Mouse (Mus musculus) liver, postnatal 0 days (tissue): Measurements from ENCODE around the gene Gm8332. TPM values are rescaled to one million over a fixed set of nuclear protein-coding genes. Genes with fewer than 3 reads are reported as not detected.
"Not testable (repeated sequence)": the region's sequence is repeated elsewhere in the genome, so short reads cannot be mapped to it uniquely, and the experiment has no call there.

Source experiments
- ATAC-seq: fragments of 200-750 bp; cut with Nextera tagmentation; 2 replicates; pipeline ENCODE4 v1.8.0; 2017; ENCODE audit warnings: mild to moderate bottlenecking, moderate library complexity
- DNase-seq: peaks from one replicate; pipeline ENCODE4 v3.0.0-alpha.2; 2016
- H3K27ac ChIP-seq: fragments of 300-500 bp; sonication (generic); 2 replicates; pipeline ENCODE4 v1.5.1; 2014; ENCODE audit warnings: antibody characterized with exemption, moderate library complexity, mild to moderate bottlenecking, low read depth
- H3K27me3 ChIP-seq: fragments of 300-500 bp; sonication (generic); 2 replicates; pipeline ENCODE4 v1.6.1; 2014; ENCODE audit warnings: low read length, control low read depth, mixed read lengths; ENCODE audit not compliant: insufficient read depth
- H3K36me3 ChIP-seq: fragments of 300-500 bp; sonication (generic); replicated peaks from 2 replicates; pipeline ENCODE4 v1.6.1; 2014; ENCODE audit warnings: mild to moderate bottlenecking, control low read depth, low read length, moderate library complexity, mixed read lengths; ENCODE audit not compliant: insufficient read depth
- H3K4me1 ChIP-seq: fragments of 300-500 bp; sonication (generic); 2 replicates; pipeline ENCODE4 v1.6.1; 2014; ENCODE audit warnings: antibody characterized with exemption, mild to moderate bottlenecking, control low read depth; ENCODE audit not compliant: insufficient read depth
- H3K4me2 ChIP-seq: fragments of 300-500 bp; sonication (generic); 2 replicates; pipeline ENCODE4 v1.6.1; 2014; ENCODE audit warnings: low read depth, mild to moderate bottlenecking, low read length, moderate library complexity, mixed read lengths
- H3K4me3 ChIP-seq: fragments of 300-500 bp; sonication (generic); 2 replicates; pipeline ENCODE4 v1.5.1; 2014; ENCODE audit warnings: low read depth, low read length
- H3K9ac ChIP-seq: fragments of 300-500 bp; sonication (generic); replicated peaks from 2 replicates; pipeline ENCODE4 v1.6.1; 2014; ENCODE audit warnings: mild to moderate bottlenecking, moderate library complexity
- H3K9me3 ChIP-seq: fragments of 300-500 bp; sonication (generic); 2 replicates; pipeline ENCODE4 v1.6.1; 2016; ENCODE audit warnings: mild to moderate bottlenecking, control low read depth, low read length, mixed read lengths
- CTCF ChIP-seq: sonication (generic); IDR thresholded peaks from 2 replicates; pipeline ENCODE4 v1.5.1; 2016; ENCODE audit warnings: antibody characterized with exemption, low read depth
- EP300 ChIP-seq: IDR thresholded peaks from 2 replicates; pipeline ENCODE4 v1.6.1; 2016; ENCODE audit warnings: antibody characterized with exemption, low read depth, mild to moderate bottlenecking
- WGBS: fragments of 180-500 bp; shearing (Covaris S2); extraction: QIAGEN DNeasy Blood & Tissue Kit; methylation state at CpG from one replicate; pipeline ENCODE4 v1.1.7; 2014; ENCODE audit not compliant: insufficient replicate concordance; 5-methylcytosine and 5-hydroxymethylcytosine counted together
- polyA plus RNA-seq: library from polyadenylated mRNA; unstranded; fragments of >200 nt; fragmentation: Nextera tagmentation; extraction: Ambion mirVana; gene quantifications from 2 replicates; pipeline ENCODE4 v1.2.1, GENCODE M21; 2015

The Gm8332 gene
- polyA plus RNA-seq, 1 experiment from 2014 or later: not detected

DNA sequence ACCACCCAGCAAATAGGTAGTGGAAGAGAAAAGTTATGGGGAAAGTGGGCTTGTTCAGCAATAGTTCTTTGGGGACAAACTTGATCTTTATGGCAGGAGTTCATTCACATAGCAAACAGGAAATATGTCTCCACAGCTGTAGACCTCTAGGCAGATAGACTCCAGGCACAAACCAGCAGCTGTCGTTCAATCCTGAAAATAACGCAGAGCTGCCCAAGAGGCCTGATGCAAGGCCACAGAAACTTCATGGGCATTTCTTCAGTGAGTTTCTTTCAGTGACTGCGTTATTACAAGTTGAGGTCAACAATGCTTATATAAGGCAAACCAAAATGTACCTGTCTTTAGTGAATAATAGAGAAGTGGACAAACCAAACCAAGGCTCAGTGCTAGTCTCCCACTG, 30.5 kb downstream of the Gm8332 start:
- H3K4me3 ChIP-seq: no peak overlapping the region
- H3K9ac ChIP-seq: no peak overlapping the region
- H3K4me1 ChIP-seq: no peaks in the 10 kb centered on the region
- no peak for TF ChIP-seq EP300
- no peak for TF ChIP-seq CTCF
- no peak for ATAC-seq
- H3K4me2 ChIP-seq: no peak overlapping the region
- H3K36me3 ChIP-seq: no peaks in the 10 kb centered on the region
- no peak overlapping the region for H3K27ac ChIP-seq
- H3K27me3 ChIP-seq: no peaks in the 10 kb centered on the region
- H3K9me3 ChIP-seq: no peaks in the 10 kb centered on the region
- WGBS: 77% methylated on average over 3 of the region's 3 CpGs
- DNase-seq: no peak

DNA sequence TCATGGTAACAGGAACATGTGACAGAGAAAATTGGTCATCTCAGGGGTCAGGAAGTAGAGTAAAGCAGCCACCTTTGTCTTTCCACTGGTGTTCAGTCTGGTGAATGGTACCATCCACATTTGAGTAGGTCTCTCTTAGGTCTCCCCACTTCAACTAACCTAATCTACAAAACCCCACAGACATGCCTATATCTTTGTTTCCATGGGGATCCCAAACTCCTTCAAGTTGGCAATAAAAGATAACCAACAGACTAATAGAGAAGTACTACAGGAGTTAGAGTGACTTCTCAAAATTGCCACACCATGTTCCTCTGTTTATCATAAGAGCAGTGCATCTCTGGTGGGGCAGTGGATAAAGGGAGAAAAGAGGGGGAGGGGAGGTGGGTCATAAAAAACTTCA, 31.8 kb downstream of the Gm8332 start:
- H3K36me3 ChIP-seq, ATAC-seq: not testable (repeated sequence)

DNA sequence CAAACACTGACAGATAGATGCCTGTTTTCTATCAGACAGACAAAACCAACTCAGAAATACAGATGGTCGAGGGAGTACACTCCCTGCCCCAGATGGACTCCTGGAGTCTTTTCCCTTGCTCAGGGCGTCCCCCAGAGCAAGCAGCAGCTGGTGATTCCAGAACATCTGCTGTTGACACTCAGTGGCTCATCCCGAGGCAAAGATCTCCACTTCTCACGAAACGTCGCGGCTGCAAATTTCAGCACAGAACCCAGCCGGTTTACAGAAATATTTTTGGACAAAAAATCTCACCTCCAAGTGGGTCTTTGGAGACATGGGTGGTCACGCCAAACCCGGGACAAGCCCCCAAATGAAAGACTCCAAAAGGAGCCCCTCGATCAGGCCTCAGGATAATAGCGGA, 35.3 kb downstream of the Gm8332 start:
- Histone ChIP-seq H3K36me3 (no peaks in the 10 kb centered on the region), H3K27me3 (no peaks in the 10 kb centered on the region), H3K4me3 (no peak overlapping the region), H3K4me1 (no peaks in the 10 kb centered on the region), H3K9me3 (no peaks in the 10 kb centered on the region), H3K27ac (no peak overlapping the region), H3K4me2 (no peak overlapping the region), H3K9ac (no peak overlapping the region)
- DNase-seq (no peak), ATAC-seq (no peak)
- TF ChIP-seq EP300 (no peak), CTCF (no peak)
- 77% methylated on average over 12 of the region's 12 CpGs for WGBS

More for the DNA sequence above, 31.8 kb downstream of the Gm8332 start:
- not testable (repeated sequence) for H3K4me3 ChIP-seq, H3K27me3 ChIP-seq, H3K9ac ChIP-seq, H3K4me2 ChIP-seq, H3K27ac ChIP-seq, H3K4me1 ChIP-seq, H3K9me3 ChIP-seq, DNase-seq

DNA sequence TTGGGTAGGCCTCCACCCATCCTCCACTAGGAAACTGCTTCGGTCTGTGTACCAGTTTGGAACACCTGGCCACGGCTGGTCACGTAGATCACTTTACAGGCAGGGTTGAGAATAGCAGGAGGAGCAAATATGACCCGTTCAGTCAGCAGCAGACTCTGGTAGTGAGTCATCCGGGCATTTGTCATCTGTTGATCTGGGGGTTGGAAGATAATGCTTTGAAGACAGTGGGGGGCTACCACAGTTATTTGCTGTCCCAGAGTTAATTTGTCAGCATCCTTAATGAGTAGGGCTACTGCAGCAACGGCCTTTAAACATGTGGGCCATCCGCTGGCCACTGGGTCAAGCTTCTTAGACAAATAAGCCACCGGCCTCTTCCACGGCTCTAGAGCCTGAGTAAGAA, 38.4 kb downstream of the Gm8332 start:
- WGBS: 81% methylated on average over 9 of the region's 9 CpGs
- H3K27ac ChIP-seq, H3K9me3 ChIP-seq, ATAC-seq, H3K9ac ChIP-seq, H3K4me3 ChIP-seq, H3K4me1 ChIP-seq, H3K4me2 ChIP-seq, DNase-seq, H3K27me3 ChIP-seq, H3K36me3 ChIP-seq: not testable (repeated sequence)

DNA sequence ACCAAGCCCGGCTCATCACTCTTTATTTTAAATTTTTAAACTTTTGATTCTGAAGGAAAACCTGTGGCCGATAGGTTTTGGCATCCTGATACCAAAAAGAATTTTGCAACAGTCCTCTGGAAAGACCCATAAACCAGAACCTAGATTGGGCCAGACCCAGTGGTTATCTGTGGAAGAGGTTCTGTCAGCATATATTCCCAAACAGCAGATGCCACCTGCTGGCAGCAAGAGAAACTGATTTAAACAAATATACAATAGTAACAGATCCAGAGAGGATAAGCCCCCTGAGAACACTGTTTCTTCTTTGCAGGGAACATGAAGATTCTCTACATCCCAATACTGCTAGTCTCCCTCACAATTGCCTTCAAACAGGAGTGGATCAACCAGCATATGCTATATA, 47.0 kb downstream of the Gm8332 start:
- Histone ChIP-seq H3K4me2 (no peak overlapping the region), H3K4me1 (no peaks in the 10 kb centered on the region), H3K9me3 (no peaks in the 10 kb centered on the region), H3K36me3 (no peaks in the 10 kb centered on the region), H3K9ac (no peak overlapping the region), H3K27ac (no peak overlapping the region), H3K27me3 (no peaks in the 10 kb centered on the region), H3K4me3 (no peak overlapping the region)
- no peak for ATAC-seq
- no peak for TF ChIP-seq EP300
- DNase-seq: no peak
- 78% methylated on average over 2 of the region's 2 CpGs for WGBS

Other genes starting within 250 kb of the Gm8332 start
- not detected in 2 replicates for gene Gm2075, start 238.3 kb downstream of the Gm8332 start, polyA plus RNA-seq
- gene Gm6803, start 231.3 kb downstream of the Gm8332 start, polyA plus RNA-seq: not detected in 2 replicates
- gene Gm2056, start 223.1 kb downstream of the Gm8332 start, polyA plus RNA-seq: not detected in 2 replicates
- gene Gm16368, start 166.4 kb downstream of the Gm8332 start, polyA plus RNA-seq: not detected in 2 replicates
- gene Gm10436, start 68.0 kb downstream of the Gm8332 start, polyA plus RNA-seq: not detected in 2 replicates
- not detected in 2 replicates for gene Gm5662, start 24.4 kb upstream of the Gm8332 start, polyA plus RNA-seq
- not detected in 2 replicates for gene Gm5039, start 73.9 kb upstream of the Gm8332 start, polyA plus RNA-seq
- 7.9 and 8.4 TPM in 2 replicates for gene Adck1, start 110.5 kb upstream of the Gm8332 start, polyA plus RNA-seq